Mouse (Mus musculus) forebrain, embryonic 15.5 days (tissue): Measurements from ENCODE around the gene Lgalsl. TPM values are rescaled to one million over a fixed set of nuclear protein-coding genes. Genes with fewer than 3 reads are reported as not detected.

ENCODE experiments used
- ATAC-seq: fragments of 200-750 bp; cut with Nextera tagmentation; replicated peaks from 2 replicates; pipeline ENCODE4 v1.8.0; 2017; ENCODE audit warnings: mild to moderate bottlenecking, moderate TSS enrichment, moderate library complexity
- H3K27ac ChIP-seq: fragments of 300-500 bp; sonication (generic); replicated peaks from 2 replicates; pipeline ENCODE4 v1.5.1; 2015; ENCODE audit warnings: mild to moderate bottlenecking, inconsistent platforms
- H3K27me3 ChIP-seq: fragments of 300-500 bp; sonication (generic); 2 replicates; pipeline ENCODE4 v1.6.1; 2015; ENCODE audit warnings: inconsistent platforms
- H3K36me3 ChIP-seq: fragments of 300-500 bp; sonication (generic); 2 replicates; pipeline ENCODE4 v1.6.1; 2015; ENCODE audit warnings: mild to moderate bottlenecking, inconsistent platforms
- H3K4me1 ChIP-seq: fragments of 300-500 bp; sonication (generic); 2 replicates; pipeline ENCODE4 v1.6.1; 2015; ENCODE audit warnings: inconsistent platforms
- H3K4me2 ChIP-seq: fragments of 300-500 bp; sonication (generic); replicated peaks from 2 replicates; pipeline ENCODE4 v1.6.1; 2015; ENCODE audit warnings: mild to moderate bottlenecking, inconsistent platforms
- H3K4me3 ChIP-seq: fragments of 300-500 bp; sonication (generic); 2 replicates; pipeline ENCODE4 v1.5.1; 2015; ENCODE audit warnings: mild to moderate bottlenecking, inconsistent platforms
- H3K9ac ChIP-seq: fragments of 300-500 bp; sonication (generic); replicated peaks from 2 replicates; pipeline ENCODE4 v1.6.1; 2015; ENCODE audit warnings: mild to moderate bottlenecking, inconsistent platforms
- H3K9me3 ChIP-seq: fragments of 300-500 bp; sonication (generic); 2 replicates; pipeline ENCODE4 v1.6.1; 2016; ENCODE audit warnings: inconsistent platforms
- WGBS: fragments of 180-500 bp; shearing (Covaris S2); methylation state at CpG from one replicate; pipeline ENCODE4 v1.1.7; 2015; ENCODE audit warnings: mixed read lengths; 5-methylcytosine and 5-hydroxymethylcytosine counted together
- polyA plus RNA-seq: library from polyadenylated mRNA; unstranded; fragments of >200 nt; fragmentation: Nextera tagmentation; extraction: Ambion mirVana; gene quantifications from 2 replicates; pipeline ENCODE4 v1.2.1, GENCODE M21; 2015

The Lgalsl gene
- polyA plus RNA-seq, 1 experiment from 2014 or later, result 83.8 TPM

DNA sequence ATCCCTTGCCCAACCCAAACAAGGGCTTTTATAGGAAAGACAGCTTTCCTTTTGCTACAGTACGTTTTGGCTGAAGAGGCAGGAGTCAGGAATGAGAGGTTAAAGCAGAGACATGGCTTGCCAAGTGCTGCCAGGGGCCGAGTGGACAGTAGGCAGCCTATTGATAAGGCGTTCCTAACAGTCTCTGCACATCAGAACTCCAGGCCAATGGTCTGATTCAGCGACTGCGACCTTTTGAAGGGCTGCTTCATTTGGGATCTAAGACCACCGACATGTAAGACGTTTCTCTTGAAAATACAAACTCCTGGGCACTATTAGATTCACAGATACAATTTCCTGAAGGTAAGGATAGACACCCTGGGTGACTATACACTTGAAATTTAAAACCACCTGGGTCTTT lies 9.5 kb downstream of the Lgalsl start:
- H3K4me2 ChIP-seq, result no peak overlapping the region
- no peak for ATAC-seq
- 83% methylated on average over 7 of the region's 7 CpGs for WGBS
- H3K36me3 ChIP-seq, result peaks cover 9% of the 10 kb centered on the region; the same call in 1 of the 2 replicates
- H3K27ac ChIP-seq, result no peak overlapping the region
- H3K9ac ChIP-seq, result no peak overlapping the region
- H3K4me1 ChIP-seq, result peaks cover 5% of the 10 kb centered on the region
- no peaks in the 10 kb centered on the region for H3K27me3 ChIP-seq
- H3K4me3 ChIP-seq, result no peak overlapping the region
- H3K9me3 ChIP-seq, result no peaks in the 10 kb centered on the region

DNA sequence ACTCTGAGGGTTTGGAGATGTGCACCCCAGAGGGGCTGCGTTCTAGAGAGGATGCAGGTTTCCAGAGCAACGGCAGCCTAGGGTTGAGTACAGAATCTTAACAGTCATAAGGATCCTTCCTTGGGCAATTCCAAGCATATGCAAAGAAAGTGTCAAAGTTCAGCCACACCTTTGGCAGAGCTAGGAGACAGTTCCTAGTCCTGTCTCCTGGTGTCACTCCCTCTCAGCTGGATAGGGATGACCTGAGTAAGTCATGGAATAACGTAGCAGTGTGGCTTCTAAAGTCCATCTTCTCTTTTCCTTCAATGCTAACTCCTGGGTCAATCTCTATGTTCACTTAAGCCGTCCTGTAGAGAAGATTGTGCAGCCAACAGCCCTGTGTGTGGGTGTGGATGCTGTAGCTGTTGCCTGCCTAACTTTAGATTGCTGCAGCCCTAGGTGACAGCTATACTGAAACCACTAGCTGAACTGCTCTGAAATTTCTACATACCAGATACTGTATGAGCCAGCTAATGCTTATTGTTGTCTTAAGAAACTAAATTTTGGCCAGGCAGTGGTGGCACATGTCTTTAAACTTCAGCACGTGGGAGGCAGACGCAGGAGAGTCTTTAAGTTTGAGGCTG lies 16.8 kb downstream of the Lgalsl start:
- Histone ChIP-seq H3K9ac (no peak overlapping the region), H3K9me3 (no peaks in the 10 kb centered on the region), H3K27ac (no peak overlapping the region), H3K4me2 (no peak overlapping the region), H3K4me1 (no peaks in the 10 kb centered on the region), H3K27me3 (no peaks in the 10 kb centered on the region), H3K36me3 (no peaks in the 10 kb centered on the region), H3K4me3 (no peak overlapping the region)
- ATAC-seq, result no peak
- 86% methylated on average over 6 of the region's 6 CpGs for WGBS

DNA sequence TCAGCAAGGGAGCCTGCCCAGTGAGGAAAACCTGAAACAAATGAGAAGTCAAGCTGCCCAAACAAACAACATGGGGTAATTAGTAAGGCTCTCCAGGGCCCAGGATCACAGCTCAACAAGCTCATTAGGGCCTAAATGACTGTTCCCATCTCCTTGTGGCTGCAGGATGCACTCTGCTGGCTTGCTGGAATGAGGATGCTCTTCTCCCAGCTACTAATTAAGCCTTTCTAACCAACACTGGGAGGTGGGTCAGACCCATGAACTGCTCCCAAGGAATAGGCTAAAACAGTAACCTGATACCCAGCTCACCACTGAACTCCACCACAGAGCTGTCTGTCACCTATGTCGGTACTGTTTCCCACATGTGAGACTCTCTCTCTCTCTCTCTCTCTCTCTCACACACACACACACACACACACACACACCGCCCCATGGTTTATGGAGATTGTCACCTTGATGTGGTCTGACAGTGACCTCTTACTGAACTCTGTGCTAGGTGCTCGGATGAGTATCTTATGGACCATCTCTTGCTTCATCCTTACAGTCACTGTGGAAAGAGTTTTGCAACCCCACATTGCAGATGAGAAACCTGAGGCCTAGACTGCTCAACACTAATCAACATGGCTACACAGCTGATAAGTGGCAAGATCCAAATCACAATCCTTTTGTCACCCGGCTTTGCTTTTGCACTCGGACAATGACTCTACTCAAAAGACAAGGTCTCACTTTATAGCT lies 18.5 kb downstream of the Lgalsl start:
- Histone ChIP-seq H3K27me3 (no peaks in the 10 kb centered on the region), H3K36me3 (no peaks in the 10 kb centered on the region), H3K4me1 (no peaks in the 10 kb centered on the region), H3K9me3 (no peaks in the 10 kb centered on the region), H3K4me3 (no peak overlapping the region), H3K4me2 (no peak overlapping the region), H3K27ac (no peak overlapping the region), H3K9ac (no peak overlapping the region)
- no peak for ATAC-seq
- 71% methylated on average over 5 of the region's 5 CpGs for WGBS

DNA sequence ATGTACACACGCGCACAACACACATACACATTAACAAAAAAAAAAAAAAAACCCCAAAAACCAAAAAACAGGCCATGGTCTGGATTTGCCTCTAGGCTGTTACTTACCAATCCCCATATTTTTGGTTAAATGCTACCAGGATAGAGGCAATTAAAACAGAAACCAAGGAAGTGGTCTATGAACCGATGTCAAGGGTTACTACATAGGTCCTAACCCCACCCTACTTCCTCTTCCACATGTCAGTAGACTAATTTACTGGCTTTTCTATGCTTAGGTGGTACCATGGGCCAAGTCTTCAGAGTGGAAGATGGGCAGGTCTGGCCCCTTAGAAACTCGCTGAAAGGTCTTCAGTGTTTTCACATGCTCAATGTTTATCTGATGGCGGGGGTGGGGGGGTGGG lies 24.2 kb downstream of the Lgalsl start:
- 86% methylated on average over 5 of the region's 5 CpGs for WGBS
- no peaks in the 10 kb centered on the region for H3K36me3 ChIP-seq
- no peaks in the 10 kb centered on the region for H3K27me3 ChIP-seq
- no peak for ATAC-seq
- no peak overlapping the region for H3K9ac ChIP-seq
- H3K4me2 ChIP-seq, result no peak overlapping the region
- no peak overlapping the region for H3K4me3 ChIP-seq
- no peaks in the 10 kb centered on the region for H3K9me3 ChIP-seq
- H3K4me1 ChIP-seq, result no peaks in the 10 kb centered on the region
- H3K27ac ChIP-seq, result no peak overlapping the region

DNA sequence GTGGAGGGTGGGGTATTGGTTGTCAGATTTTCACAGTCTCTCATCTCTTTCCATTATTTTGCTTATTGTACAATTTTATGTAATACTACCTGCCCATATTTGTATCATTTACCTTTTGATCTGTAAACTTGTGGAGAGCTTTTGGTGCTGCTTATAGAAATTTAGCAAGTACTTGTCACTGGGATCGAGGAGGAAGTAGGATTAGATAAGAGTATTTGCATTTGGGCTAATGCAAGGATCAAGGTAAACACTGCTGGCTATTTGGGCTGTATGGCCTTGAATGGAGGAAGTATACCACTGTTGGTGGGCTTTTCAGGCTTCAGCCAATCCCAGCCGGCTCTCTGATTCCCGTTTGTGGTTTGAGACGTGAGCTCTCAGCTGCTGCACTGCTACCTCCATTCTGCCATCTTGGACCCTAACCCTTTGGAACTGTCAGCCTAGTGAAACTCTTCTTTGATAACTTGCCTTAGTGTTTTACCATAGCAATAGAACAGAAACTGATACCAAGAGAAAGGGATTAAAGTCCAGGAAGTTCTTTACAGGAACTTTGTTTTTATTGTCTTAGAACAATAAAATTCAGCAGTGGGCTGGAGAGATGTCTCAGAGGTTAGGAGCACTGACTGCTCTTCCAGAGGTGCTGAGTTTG lies 25.1 kb downstream of the Lgalsl start:
- no peak for ATAC-seq
- no peaks in the 10 kb centered on the region for H3K36me3 ChIP-seq
- 64% methylated on average over 4 of the region's 4 CpGs for WGBS

DNA sequence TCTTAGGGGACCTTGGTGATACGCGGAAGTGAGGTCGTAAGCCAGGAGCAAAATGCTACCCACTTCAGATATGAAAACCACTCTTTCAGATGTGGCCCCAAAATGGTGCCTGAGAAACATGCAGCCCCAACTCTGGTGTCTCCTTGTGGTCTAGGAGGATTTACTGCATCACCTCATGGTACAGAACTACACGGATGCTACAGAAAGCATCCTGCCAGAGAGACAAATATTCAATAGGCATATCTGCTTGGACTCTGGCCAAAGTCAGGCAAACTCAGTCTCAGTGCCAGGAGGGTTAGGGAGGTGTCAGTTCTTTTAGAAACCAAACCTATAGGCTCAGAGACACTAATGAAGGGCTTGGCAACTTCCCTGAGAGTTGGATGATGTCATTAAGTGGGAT lies 26.4 kb downstream of the Lgalsl start:
- no peak overlapping the region for H3K27ac ChIP-seq
- no peak overlapping the region for H3K4me3 ChIP-seq
- H3K9me3 ChIP-seq, result no peaks in the 10 kb centered on the region
- no peak overlapping the region for H3K4me2 ChIP-seq
- no peak overlapping the region for H3K9ac ChIP-seq
- no peak for ATAC-seq
- 90% methylated on average over 4 of the region's 4 CpGs for WGBS
- no peaks in the 10 kb centered on the region for H3K36me3 ChIP-seq
- H3K27me3 ChIP-seq, result no peaks in the 10 kb centered on the region
- peaks cover 7% of the 10 kb centered on the region for H3K4me1 ChIP-seq

More for the DNA sequence above, 25.1 kb downstream of the Lgalsl start:
- H3K9ac ChIP-seq, result no peak overlapping the region
- no peak overlapping the region for H3K4me3 ChIP-seq
- H3K9me3 ChIP-seq, result no peaks in the 10 kb centered on the region
- no peak overlapping the region for H3K4me2 ChIP-seq
- no peaks in the 10 kb centered on the region for H3K27me3 ChIP-seq
- H3K27ac ChIP-seq, result no peak overlapping the region
- H3K4me1 ChIP-seq, result peaks cover under 1% of the 10 kb centered on the region

DNA sequence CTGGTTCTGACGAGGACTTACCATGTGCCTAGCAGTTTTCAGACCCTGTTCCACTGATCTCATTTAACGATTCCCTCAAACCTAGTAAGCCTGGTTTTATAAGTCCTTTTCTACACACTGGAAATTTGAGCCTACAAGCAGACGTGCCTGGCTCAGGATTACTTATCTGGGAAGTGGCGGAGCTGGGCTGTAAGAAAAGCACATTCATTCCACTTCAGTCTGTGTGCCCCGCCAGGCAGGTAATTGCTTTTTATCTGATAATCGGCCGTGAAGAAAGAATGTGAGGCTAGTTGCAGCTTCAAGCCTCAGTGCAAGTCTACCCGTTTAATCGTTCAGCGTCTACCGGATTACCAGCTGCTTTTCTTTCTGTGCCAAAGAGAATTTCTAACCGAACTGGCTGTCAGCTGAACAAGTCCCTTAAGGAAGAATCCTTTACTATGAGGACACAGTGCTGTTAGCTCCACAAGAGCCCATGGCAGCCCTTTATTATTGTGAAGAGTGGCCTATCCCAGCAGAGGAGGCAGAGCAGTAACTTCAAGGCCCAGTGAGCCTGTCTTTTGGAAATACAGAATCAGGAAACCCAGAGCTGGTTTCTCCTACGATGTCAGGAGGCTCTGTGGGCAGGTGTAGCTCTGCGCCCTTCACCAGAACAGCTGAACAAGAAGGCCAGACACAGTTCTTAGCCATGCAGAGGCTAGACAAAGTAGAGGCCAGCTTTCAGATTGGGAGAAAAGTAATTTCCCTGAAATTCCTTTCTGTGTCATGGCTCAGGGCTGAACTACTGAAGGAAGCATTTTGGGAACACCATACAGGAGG lies 30.4 kb downstream of the Lgalsl start:
- Histone ChIP-seq H3K36me3 (no peaks in the 10 kb centered on the region), H3K4me1 (peaks cover 7% of the 10 kb centered on the region), H3K4me3 (no peak overlapping the region), H3K9ac (no peak overlapping the region; the same call in 1 of the 2 replicates), H3K9me3 (no peaks in the 10 kb centered on the region), H3K27ac (no peak overlapping the region; the same call in 1 of the 2 replicates), H3K4me2 (peak overlapping the region; percentile 15; the same call in 1 of the 2 replicates), H3K27me3 (no peaks in the 10 kb centered on the region)
- 10% methylated on average over 14 of the region's 14 CpGs for WGBS
- peak; percentile 48; the same call in 1 of the 2 replicates for ATAC-seq

DNA sequence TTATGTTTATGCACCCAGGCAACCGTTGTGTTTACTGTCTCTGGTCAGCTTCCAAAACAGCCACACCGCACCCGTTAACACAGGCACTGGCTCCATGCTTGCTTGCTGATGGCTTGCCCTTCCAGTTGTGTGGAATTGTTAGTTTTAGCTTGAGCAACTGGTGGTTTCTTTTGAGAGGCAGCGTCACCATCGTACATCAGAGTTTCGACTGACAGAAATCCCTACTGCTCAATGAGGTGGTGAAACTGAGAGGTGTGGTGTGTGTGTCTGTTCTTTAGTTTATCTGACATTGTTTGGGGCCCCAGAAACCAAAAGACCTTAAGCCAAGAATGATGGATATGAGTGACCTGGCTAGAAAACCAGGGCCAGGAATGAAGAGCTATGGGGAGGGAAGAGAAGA lies 33.0 kb downstream of the Lgalsl start:
- no peak for ATAC-seq
- no peak overlapping the region for H3K9ac ChIP-seq
- H3K36me3 ChIP-seq, result no peaks in the 10 kb centered on the region
- 95% methylated on average over 6 of the region's 6 CpGs for WGBS
- no peak overlapping the region for H3K4me3 ChIP-seq
- no peaks in the 10 kb centered on the region for H3K9me3 ChIP-seq
- no peak overlapping the region for H3K4me2 ChIP-seq
- H3K27ac ChIP-seq, result no peak overlapping the region
- peaks cover 7% of the 10 kb centered on the region for H3K4me1 ChIP-seq
- no peaks in the 10 kb centered on the region for H3K27me3 ChIP-seq

DNA sequence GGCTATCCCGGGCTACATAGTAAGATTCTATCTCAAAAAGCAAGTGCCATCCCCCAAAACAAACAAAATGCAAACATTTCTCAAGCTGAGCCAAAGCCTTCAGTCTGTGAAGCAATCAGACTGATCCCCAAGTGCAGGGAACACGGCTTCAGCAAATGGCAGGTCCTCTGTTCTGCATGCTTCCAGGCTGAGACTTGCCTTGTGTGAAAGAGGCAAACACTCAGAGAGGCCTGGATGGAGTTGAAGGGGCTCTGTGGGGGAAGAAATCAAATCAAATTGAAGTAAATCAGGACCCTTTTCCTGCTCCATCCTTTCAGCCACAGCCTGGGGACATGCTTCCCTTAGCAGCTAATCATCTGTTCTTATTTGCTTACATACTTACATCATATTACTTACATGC lies 35.4 kb downstream of the Lgalsl start:
- no peaks in the 10 kb centered on the region for H3K9me3 ChIP-seq
- 66% methylated on average over 2 of the region's 2 CpGs for WGBS
- H3K4me3 ChIP-seq, result no peak overlapping the region
- H3K27me3 ChIP-seq, result no peaks in the 10 kb centered on the region
- H3K36me3 ChIP-seq, result no peaks in the 10 kb centered on the region
- no peak overlapping the region for H3K27ac ChIP-seq
- no peak overlapping the region for H3K9ac ChIP-seq
- H3K4me2 ChIP-seq, result no peak overlapping the region
- H3K4me1 ChIP-seq, result peaks cover 4% of the 10 kb centered on the region
- ATAC-seq, result no peak

DNA sequence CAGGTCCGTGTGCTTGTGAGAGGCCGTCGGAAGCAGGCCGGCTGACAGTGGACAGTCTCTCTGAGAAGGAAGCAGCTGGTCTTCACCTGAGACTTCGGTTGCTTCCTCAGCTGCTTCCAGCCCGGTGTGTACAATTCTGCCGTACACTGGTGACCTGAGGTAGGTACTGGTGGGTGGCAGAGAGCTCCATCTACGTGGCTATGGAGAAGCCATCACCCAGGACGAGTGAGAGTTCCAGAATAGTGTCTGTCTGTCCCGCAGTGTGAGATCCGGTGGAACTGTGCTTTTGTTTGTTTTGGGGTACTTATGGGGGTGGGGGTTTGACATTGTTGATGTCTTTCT lies 36.0 kb downstream of the Lgalsl start:
- ATAC-seq, result no peak; the same call in 1 of the 2 replicates
- 54% methylated on average over 11 of the region's 11 CpGs for WGBS
- no peaks in the 10 kb centered on the region for H3K36me3 ChIP-seq
- H3K27me3 ChIP-seq, result no peaks in the 10 kb centered on the region
- no peak overlapping the region for H3K4me3 ChIP-seq
- no peak overlapping the region for H3K27ac ChIP-seq
- no peak overlapping the region for H3K4me2 ChIP-seq
- H3K4me1 ChIP-seq, result no peaks in the 10 kb centered on the region
- H3K9ac ChIP-seq, result no peak overlapping the region
- H3K9me3 ChIP-seq, result no peaks in the 10 kb centered on the region

DNA sequence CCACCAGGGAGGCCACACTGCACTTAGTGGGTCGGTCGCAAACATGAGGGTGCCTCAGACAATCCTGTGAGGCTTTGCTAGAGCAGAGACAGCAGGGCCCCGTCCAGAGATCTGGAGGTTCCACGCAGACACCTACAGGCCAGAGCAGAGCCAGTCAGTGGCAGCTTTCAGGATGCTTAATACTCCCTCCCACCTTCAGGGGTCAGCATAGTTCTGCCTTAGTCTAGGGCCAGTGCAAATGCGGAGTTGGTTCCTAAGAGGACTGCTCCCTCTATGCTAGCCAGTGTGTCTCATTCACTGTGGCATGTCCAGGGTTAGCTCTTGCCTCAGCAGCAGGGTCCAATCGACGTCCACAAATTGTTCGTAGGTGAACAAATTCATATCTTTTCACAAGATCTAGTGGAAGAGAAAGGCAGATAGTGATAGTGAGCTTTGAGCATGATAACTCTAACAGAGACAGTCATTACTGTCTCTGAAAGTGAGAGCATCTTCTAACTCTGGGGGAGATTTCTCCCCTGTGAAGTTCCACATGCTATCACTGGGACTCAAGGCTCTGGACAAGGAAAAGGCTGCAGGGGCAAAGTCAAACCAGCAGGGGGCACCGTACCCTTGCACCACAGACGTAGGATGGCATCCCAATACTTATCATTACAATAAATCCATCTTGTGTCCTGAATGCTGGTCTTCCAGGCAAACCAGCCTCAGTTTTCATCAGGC lies 36.5 kb downstream of the Lgalsl start:
- Histone ChIP-seq H3K4me2 (no peak overlapping the region), H3K27ac (no peak overlapping the region), H3K36me3 (no peaks in the 10 kb centered on the region), H3K4me1 (no peaks in the 10 kb centered on the region), H3K4me3 (no peak overlapping the region), H3K9me3 (no peaks in the 10 kb centered on the region), H3K9ac (no peak overlapping the region), H3K27me3 (no peaks in the 10 kb centered on the region)
- peak; percentile 89 for ATAC-seq
- 28% methylated on average over 10 of the region's 10 CpGs for WGBS
